Mouse (Mus musculus): ENCODE measurements around the gene AL607142.1. TPM values are rescaled to one million over a fixed set of nuclear protein-coding genes. Genes with fewer than 3 reads are reported as not detected.

AL607142.1 gene
- polyA plus RNA-seq, 1 experiment from 2014 or later: not detected

DNA sequence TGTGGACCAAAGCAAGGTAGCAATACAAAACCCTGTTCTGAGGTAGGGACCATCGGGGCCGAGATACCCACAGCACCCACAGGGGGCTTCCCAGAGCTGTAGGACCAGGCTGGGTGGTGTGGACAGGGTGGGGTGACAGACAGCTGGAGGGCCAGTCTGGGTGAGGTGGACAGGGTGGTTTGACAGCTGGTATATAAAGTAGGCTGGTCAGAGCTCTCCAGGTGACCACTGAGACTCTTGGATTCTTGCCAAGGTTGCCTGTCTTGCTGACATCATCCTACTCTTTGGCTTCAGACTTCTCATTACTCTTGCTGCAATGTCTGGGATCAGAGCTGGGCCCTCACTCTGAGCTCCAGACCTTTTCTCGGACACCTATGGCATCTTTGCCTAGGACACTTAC lies 41.6 kb downstream of the AL607142.1 start:
- Histone ChIP-seq H3K27ac (no peak overlapping the region), H3K9ac (no peak overlapping the region), H3K4me3 (no peak overlapping the region), H3K4me1 (replicated peaks) (no peaks in the 10 kb centered on the region), H3K9me3 (replicated peaks) (no peaks in the 10 kb centered on the region), H3K4me2 (no peak overlapping the region), H3K36me3 (no peaks in the 10 kb centered on the region), H3K27me3 (no peaks in the 10 kb centered on the region)
- no peak for ATAC-seq (replicated peaks; ENCODE audit: insufficient number of reproducible peaks, insufficient read depth, low FRiP score, low read depth)
- 90% methylated on average over 3 of the region's 3 CpGs for whole genome bisulfite sequencing

DNA sequence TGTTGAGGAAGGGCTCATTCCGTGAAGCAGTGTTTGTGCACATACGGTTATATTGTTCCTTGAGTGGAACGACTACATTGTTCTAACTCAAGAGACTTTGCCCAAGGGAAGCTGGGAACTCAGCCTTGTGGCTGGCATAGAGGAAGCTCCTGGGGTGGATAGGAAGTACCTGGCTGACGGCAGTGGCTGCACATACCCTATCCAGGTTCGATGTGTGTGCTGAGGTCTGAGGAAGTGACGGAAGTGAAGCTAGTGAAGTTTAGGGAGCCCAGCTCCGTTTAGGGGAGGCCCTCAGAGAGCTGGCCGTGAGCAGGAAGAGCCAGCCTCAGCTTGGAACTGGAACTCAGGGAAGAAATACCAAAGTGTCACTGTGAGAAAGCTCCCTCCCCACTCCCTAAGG lies 43.0 kb downstream of the AL607142.1 start:
- no peak overlapping the region for H3K27ac ChIP-seq
- no peak overlapping the region for H3K9ac ChIP-seq
- H3K9me3 ChIP-seq (replicated peaks): no peaks in the 10 kb centered on the region
- no peak overlapping the region for H3K4me3 ChIP-seq
- H3K36me3 ChIP-seq: no peaks in the 10 kb centered on the region
- WGBS: 67% methylated on average over 8 of the region's 8 CpGs
- no peak overlapping the region for H3K4me2 ChIP-seq
- no peak for ATAC-seq (replicated peaks; ENCODE audit: insufficient number of reproducible peaks, insufficient read depth, low FRiP score, low read depth)
- no peaks in the 10 kb centered on the region for H3K27me3 ChIP-seq
- no peaks in the 10 kb centered on the region for H3K4me1 ChIP-seq (replicated peaks)

DNA sequence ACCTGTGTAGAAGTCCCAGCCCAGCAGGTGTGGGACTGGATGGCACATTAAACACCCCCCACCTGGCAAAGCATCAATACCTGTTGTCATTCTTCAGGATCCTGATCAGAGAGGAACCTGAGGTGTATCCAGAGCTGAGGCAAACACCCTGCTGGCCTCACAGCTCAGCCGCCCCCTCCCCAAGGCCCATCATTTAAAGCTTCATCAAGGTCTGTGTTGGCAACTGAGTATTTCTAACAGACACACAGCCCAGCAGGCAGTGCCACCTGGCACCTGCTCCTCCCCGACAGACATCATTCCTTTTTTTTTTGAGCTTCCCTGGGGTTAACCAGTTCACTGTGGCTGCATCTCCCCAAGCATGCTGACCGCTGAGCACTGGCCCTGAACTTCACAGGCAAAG lies 50.7 kb downstream of the AL607142.1 start:
- 73% methylated on average over 3 of the region's 3 CpGs for WGBS
- Histone ChIP-seq H3K9ac (no peak overlapping the region), H3K27me3 (no peaks in the 10 kb centered on the region), H3K4me1 (replicated peaks) (no peaks in the 10 kb centered on the region), H3K4me2 (no peak overlapping the region), H3K9me3 (replicated peaks) (no peaks in the 10 kb centered on the region), H3K27ac (no peak overlapping the region), H3K4me3 (no peak overlapping the region), H3K36me3 (no peaks in the 10 kb centered on the region)
- ATAC-seq (replicated peaks; ENCODE audit: insufficient number of reproducible peaks, insufficient read depth, low FRiP score, low read depth): no peak

DNA sequence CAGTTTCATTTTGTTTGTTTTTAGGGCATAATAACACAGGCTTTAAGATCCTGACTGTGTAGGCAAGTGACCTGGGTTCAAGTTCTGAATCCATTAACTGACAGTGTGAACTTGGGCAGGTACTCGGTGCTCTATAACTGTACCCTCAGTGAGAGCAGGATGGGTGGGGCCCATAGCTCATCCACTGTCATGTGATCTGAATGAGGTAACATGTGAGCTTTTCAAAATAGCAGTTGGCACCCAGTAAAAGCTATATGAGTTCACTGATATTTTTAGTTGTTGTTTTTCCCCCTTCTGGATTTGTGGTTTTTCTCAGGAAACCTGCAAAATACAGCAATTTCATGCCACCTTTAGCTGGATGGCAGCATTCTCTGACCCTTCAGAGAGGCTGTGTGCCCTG lies 51.5 kb downstream of the AL607142.1 start:
- H3K9ac ChIP-seq: no peak overlapping the region
- no peak for ATAC-seq (replicated peaks; ENCODE audit: insufficient number of reproducible peaks, insufficient read depth, low FRiP score, low read depth)
- H3K27ac ChIP-seq: no peak overlapping the region
- H3K36me3 ChIP-seq: no peaks in the 10 kb centered on the region
- H3K4me1 ChIP-seq (replicated peaks): no peaks in the 10 kb centered on the region
- no peak overlapping the region for H3K4me3 ChIP-seq
- no peaks in the 10 kb centered on the region for H3K9me3 ChIP-seq (replicated peaks)
- H3K4me2 ChIP-seq: no peak overlapping the region
- WGBS: 62% methylated on average over 1 of the region's 1 CpGs
- no peaks in the 10 kb centered on the region for H3K27me3 ChIP-seq

DNA sequence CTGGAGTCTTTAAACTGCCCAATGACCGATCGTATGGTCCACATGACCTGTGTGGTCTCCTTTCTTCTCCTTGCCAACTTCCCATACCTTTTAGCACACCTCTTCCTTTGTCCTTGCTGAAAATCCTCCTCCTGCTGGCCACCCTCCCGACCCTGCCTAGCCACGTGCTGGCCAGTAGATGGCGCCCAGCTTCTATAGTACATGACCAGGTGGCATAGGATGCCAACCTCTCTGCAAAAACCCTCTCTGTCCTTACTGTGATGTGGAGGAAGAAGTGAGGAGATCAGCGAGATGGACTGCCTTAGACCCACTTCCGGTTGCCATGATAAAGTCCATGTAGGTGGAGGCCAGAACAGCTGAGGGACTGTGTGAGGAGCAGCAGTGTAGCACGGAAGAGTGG lies 55.5 kb downstream of the AL607142.1 start:
- Histone ChIP-seq H3K9me3 (replicated peaks) (no peaks in the 10 kb centered on the region), H3K9ac (no peak overlapping the region), H3K36me3 (no peaks in the 10 kb centered on the region), H3K27ac (no peak overlapping the region), H3K4me2 (no peak overlapping the region), H3K27me3 (no peaks in the 10 kb centered on the region), H3K4me3 (no peak overlapping the region), H3K4me1 (replicated peaks) (peaks cover 7% of the 10 kb centered on the region; the same call in 1 of the 2 replicates)
- no peak for ATAC-seq (replicated peaks; ENCODE audit: insufficient number of reproducible peaks, insufficient read depth, low FRiP score, low read depth)
- WGBS: 25% methylated on average over 8 of the region's 8 CpGs

DNA sequence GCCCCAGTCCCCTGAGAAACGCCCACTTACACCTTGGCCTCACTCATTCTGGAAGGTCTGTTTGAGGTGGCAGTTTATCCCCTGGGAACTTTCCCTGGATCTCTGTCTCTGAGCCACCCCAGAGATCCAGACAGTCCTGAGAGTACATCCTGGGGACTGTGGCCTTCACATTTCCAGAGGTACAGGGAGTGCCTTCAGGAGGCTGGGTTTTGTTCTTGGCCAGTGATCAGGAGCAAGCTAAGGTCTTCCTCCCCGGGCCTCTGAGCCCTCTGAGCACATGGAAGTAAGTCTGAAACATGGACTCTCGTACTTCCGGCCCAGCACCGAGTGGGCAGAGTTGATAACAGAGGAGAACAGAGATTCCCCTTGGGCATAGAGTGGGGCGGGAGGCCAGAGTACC lies 59.9 kb downstream of the AL607142.1 start:
- Histone ChIP-seq H3K4me1 (replicated peaks) (peaks cover 42% of the 10 kb centered on the region), H3K27ac (no peak overlapping the region), H3K36me3 (no peaks in the 10 kb centered on the region), H3K9me3 (replicated peaks) (no peaks in the 10 kb centered on the region), H3K27me3 (no peaks in the 10 kb centered on the region), H3K4me3 (no peak overlapping the region), H3K4me2 (no peak overlapping the region), H3K9ac (no peak overlapping the region)
- no peak for ATAC-seq (replicated peaks; ENCODE audit: insufficient number of reproducible peaks, insufficient read depth, low FRiP score, low read depth)
- WGBS: 71% methylated on average over 6 of the region's 6 CpGs

DNA sequence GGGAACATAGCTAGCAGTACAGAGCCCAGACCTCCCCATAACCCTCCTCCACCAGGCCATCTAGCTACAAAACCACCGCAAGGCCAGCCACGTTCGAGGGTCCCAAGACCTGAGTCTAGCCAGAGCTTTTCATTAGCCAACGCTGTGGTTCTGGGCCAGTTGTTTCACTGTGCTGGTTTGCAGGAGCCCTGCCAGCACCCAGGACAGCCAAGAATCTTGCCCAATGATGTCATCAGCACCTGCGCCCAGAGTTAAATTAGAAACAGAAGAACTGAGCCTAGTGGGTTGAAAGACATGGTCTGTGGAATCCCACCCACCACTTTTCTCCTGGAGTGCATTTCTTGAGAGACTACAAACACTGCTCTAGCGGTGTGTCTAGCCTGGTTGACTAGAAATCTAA lies 61.3 kb downstream of the AL607142.1 start:
- Histone ChIP-seq H3K27ac (no peak overlapping the region), H3K36me3 (no peaks in the 10 kb centered on the region), H3K4me1 (replicated peaks) (peaks cover 47% of the 10 kb centered on the region), H3K27me3 (no peaks in the 10 kb centered on the region), H3K9me3 (replicated peaks) (no peaks in the 10 kb centered on the region), H3K4me3 (no peak overlapping the region), H3K4me2 (no peak overlapping the region), H3K9ac (no peak overlapping the region)
- ATAC-seq (replicated peaks; ENCODE audit: insufficient number of reproducible peaks, insufficient read depth, low FRiP score, low read depth): no peak
- WGBS: 66% methylated on average over 6 of the region's 6 CpGs

DNA sequence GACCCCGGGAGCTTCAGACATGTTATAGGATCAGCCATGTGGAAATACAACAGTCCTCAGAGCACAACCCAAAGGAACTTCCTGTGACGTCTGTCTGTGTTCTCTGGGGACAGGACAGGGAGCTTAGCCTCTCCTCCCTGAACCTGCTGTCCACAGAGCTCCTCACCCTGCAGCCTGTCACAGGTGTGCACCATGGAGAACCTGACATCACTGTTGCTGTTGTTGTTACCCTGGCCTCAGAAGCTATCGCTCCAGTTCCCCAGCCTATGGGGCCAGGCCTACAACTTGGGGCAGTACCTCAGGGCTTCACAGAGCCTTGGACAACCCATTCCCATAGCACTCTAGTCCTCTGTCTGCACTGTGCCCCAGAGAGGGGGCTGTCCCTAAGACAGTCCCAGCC lies 62.5 kb downstream of the AL607142.1 start:
- 82% methylated on average over 3 of the region's 3 CpGs for WGBS
- H3K4me3 ChIP-seq: no peak overlapping the region
- peak overlapping the region; percentile 17; the same call in 1 of the 2 replicates for H3K27ac ChIP-seq
- H3K9ac ChIP-seq: no peak overlapping the region
- no peaks in the 10 kb centered on the region for H3K36me3 ChIP-seq
- no peaks in the 10 kb centered on the region for H3K9me3 ChIP-seq (replicated peaks)
- no peak overlapping the region for H3K4me2 ChIP-seq
- peaks cover 60% of the 10 kb centered on the region for H3K4me1 ChIP-seq (replicated peaks)
- peaks cover 2% of the 10 kb centered on the region; the same call in 1 of the 2 replicates for H3K27me3 ChIP-seq
- no peak for ATAC-seq (replicated peaks; ENCODE audit: insufficient number of reproducible peaks, insufficient read depth, low FRiP score, low read depth)

DNA sequence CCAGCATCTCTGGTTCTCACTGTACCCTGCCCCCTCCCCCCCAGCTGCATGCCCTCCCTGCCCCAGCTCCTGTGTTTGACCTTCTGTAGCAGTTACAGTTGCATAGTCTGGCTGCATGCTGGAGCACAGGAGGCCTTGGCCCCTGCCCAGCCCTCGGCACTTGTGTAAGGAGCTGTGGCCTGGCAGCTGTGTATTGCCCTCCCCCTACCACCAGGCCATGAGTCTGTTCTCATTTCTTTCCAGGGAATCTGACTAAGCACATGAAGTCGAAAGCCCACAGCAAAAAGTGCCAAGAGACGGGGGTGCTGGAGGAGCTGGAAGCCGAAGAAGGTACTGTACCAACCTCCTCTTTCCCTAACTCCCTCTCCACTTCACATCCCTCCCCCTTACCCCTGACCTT lies 63.2 kb downstream of the AL607142.1 start:
- peaks cover 63% of the 10 kb centered on the region for H3K4me1 ChIP-seq (replicated peaks)
- 52% methylated on average over 4 of the region's 4 CpGs for WGBS
- no peaks in the 10 kb centered on the region for H3K36me3 ChIP-seq
- peak overlapping the region; percentile 17; the same call in 1 of the 2 replicates for H3K27ac ChIP-seq
- H3K4me2 ChIP-seq: no peak overlapping the region
- no peak overlapping the region for H3K4me3 ChIP-seq
- peak; percentile 63 for ATAC-seq (replicated peaks; ENCODE audit: insufficient number of reproducible peaks, insufficient read depth, low FRiP score, low read depth)
- H3K9me3 ChIP-seq (replicated peaks): no peaks in the 10 kb centered on the region
- H3K9ac ChIP-seq: no peak overlapping the region
- H3K27me3 ChIP-seq: peaks cover 5% of the 10 kb centered on the region; the same call in 1 of the 2 replicates

DNA sequence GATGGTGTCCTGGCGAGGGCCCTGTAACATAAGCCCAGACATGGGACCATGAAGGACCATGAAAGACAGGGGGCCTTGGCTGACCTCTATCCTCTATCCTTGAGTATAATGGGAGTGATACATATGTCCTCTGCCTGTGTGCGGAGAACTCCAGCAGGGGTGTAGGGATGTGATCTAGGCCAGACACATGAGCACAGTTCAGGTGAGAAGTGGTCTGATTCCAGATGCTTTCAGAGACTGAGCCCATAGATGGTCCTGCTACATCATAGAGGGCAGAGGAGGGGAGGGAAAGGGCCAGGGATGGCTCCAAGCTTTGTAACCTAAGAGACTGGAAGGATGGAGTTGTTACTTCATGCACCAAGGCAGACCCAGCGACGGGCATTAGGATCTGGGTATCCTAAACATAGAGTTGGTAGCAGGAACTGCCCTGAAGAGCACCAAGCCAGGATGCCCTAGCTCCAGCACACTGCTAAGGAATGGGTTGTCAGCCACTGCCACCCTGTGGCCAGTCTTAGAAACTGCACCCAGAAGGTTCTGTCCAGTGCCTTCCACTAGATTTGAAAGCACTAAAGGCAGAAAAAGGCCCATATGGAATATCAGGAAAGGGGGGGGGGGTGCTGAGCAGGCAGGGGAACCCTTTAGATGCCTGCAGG lies 64.6 kb downstream of the AL607142.1 start:
- H3K36me3 ChIP-seq: no peaks in the 10 kb centered on the region
- H3K4me2 ChIP-seq: no peak overlapping the region
- WGBS: 38% methylated on average over 4 of the region's 4 CpGs
- H3K4me3 ChIP-seq: no peak overlapping the region
- no peak overlapping the region for H3K27ac ChIP-seq
- H3K9ac ChIP-seq: no peak overlapping the region
- ATAC-seq (replicated peaks; ENCODE audit: insufficient number of reproducible peaks, insufficient read depth, low FRiP score, low read depth): no peak
- peaks cover 63% of the 10 kb centered on the region for H3K4me1 ChIP-seq (replicated peaks)
- H3K27me3 ChIP-seq: peaks cover 13% of the 10 kb centered on the region; the same call in 1 of the 2 replicates
- H3K9me3 ChIP-seq (replicated peaks): no peaks in the 10 kb centered on the region

DNA sequence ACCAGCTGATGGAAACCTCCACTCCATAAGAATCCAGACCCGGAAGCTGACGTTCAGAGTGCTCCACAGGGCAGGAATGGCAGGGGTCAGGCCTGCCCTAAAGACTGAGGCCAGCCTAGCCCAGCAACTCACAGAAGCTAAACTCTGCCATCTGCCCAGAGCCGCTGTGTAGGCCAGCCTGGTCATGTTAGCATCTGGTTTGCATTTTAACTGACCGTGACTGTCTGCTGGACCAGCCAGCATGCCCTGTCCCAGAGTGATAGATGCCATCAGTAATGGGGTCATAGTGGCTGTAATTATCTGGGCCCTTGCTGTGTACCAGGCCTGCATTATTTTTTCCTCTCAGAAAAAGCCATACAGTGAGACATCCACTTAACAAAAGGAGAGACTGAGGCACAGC lies 66.1 kb downstream of the AL607142.1 start:
- H3K4me2 ChIP-seq: 0 out of 2 replicates have a peak overlapping the region, but pooled peaks have one; percentile 1
- peaks cover 17% of the 10 kb centered on the region; the same call in 1 of the 2 replicates for H3K27me3 ChIP-seq
- no peak overlapping the region for H3K9ac ChIP-seq
- no peaks in the 10 kb centered on the region for H3K36me3 ChIP-seq
- peak overlapping the region; percentile 35 for H3K27ac ChIP-seq
- H3K9me3 ChIP-seq (replicated peaks): no peaks in the 10 kb centered on the region
- no peak for ATAC-seq (replicated peaks; ENCODE audit: insufficient number of reproducible peaks, insufficient read depth, low FRiP score, low read depth)
- 76% methylated on average over 4 of the region's 4 CpGs for WGBS
- peaks cover 51% of the 10 kb centered on the region for H3K4me1 ChIP-seq (replicated peaks)
- no peak overlapping the region for H3K4me3 ChIP-seq

All from heart, embryonic 15.5 days (tissue).